Mouse (Mus musculus): ENCODE results near the gene Vwc2. TPM values are rescaled to one million over a fixed set of nuclear protein-coding genes. Genes with fewer than 3 reads are reported as not detected.

The Vwc2 gene
- 10.7 TPM for polyA plus RNA-seq (2015; fragmentation: Illumina TruSeq; extraction: RNeasy Lipid Tissue Mini Kit (QIAGEN cat#74804); ENCODE audit: low read depth, low replicate concordance)

GRCm38 (mm10) chr11:11113576-11114233, at the start of gene Vwc2:
Gene Vwc2 (plus strand): TSS chr11:11114223.

